Mouse (Mus musculus) liver, embryonic 16.5 days (tissue): ENCODE results near the gene Ank3. TPM values are rescaled to one million over a fixed set of nuclear protein-coding genes. Genes with fewer than 3 reads are reported as not detected.

Experiments
- ATAC-seq: fragments of 200-750 bp; cut with Nextera tagmentation; 2 replicates; pipeline ENCODE4 v1.8.0; 2017; ENCODE audit warnings: low read depth, mild to moderate bottlenecking, moderate number of reproducible peaks, moderate library complexity
- H3K27ac ChIP-seq: fragments of 300-500 bp; sonication (generic); 2 replicates; pipeline ENCODE4 v1.5.1; 2014; ENCODE audit warnings: mild to moderate bottlenecking, low read length
- H3K27me3 ChIP-seq: fragments of 300-500 bp; sonication (generic); 2 replicates; pipeline ENCODE4 v1.6.1; 2014; ENCODE audit warnings: low read depth, low read length, mixed read lengths; ENCODE audit not compliant: control insufficient read depth, insufficient read depth
- H3K36me3 ChIP-seq: fragments of 300-500 bp; sonication (generic); 2 replicates; pipeline ENCODE4 v1.6.1; 2014; ENCODE audit warnings: mild to moderate bottlenecking; ENCODE audit not compliant: control insufficient read depth, insufficient read depth
- H3K4me1 ChIP-seq: fragments of 300-500 bp; sonication (generic); 2 replicates; pipeline ENCODE4 v1.6.1; 2014; ENCODE audit warnings: low read depth, low read length, mixed read lengths; ENCODE audit not compliant: control insufficient read depth
- H3K4me2 ChIP-seq: fragments of 300-500 bp; sonication (generic); 2 replicates; pipeline ENCODE4 v1.6.1; 2014; ENCODE audit warnings: low read depth, low read length, mixed read lengths
- H3K4me3 ChIP-seq: fragments of 300-500 bp; sonication (generic); 2 replicates; pipeline ENCODE4 v1.5.1; 2014; ENCODE audit warnings: low read depth, mild to moderate bottlenecking, low read length
- H3K9ac ChIP-seq: fragments of 300-500 bp; sonication (generic); 2 replicates; pipeline ENCODE4 v1.6.1; 2014; ENCODE audit warnings: low read depth, low read length
- H3K9me3 ChIP-seq: fragments of 300-500 bp; sonication (generic); replicated peaks from 2 replicates; pipeline ENCODE4 v1.6.1; 2016; ENCODE audit warnings: low read length; ENCODE audit not compliant: control insufficient read depth
- WGBS: fragments of 180-500 bp; shearing (Covaris S2); extraction: QIAGEN DNeasy Blood & Tissue Kit; methylation state at CpG from one replicate; pipeline ENCODE4 v1.1.7; 2014; ENCODE audit not compliant: insufficient replicate concordance; 5-methylcytosine and 5-hydroxymethylcytosine counted together
- polyA plus RNA-seq: library from polyadenylated mRNA; unstranded; fragments of >200 nt; fragmentation: Nextera tagmentation; extraction: Ambion mirVana; gene quantifications from 2 replicates; pipeline ENCODE4 v1.2.1, GENCODE M21; 2015

The Ank3 gene
- polyA plus RNA-seq, 1 experiment from 2014 or later, result 14.0 TPM

- H3K4me3 ChIP-seq, result no peak overlapping the region
- no peaks in the 10 kb centered on the region for H3K9me3 ChIP-seq
- WGBS, result 67% methylated on average over 9 of the region's 9 CpGs
- H3K27ac ChIP-seq, result no peak overlapping the region
- no peak for ATAC-seq
- no peaks in the 10 kb centered on the region for H3K27me3 ChIP-seq
- no peak overlapping the region for H3K4me2 ChIP-seq
- no peak overlapping the region for H3K9ac ChIP-seq
- H3K4me1 ChIP-seq, result no peaks in the 10 kb centered on the region
- no peaks in the 10 kb centered on the region for H3K36me3 ChIP-seq
Observed at GRCm38 (mm10) chr10:69858011-69858410, 459.4 kb downstream of the Ank3 start.

- no peaks in the 10 kb centered on the region for H3K27me3 ChIP-seq
- no peak overlapping the region for H3K27ac ChIP-seq
- WGBS, result 39% methylated on average over 4 of the region's 4 CpGs
- no peaks in the 10 kb centered on the region for H3K4me1 ChIP-seq
- no peaks in the 10 kb centered on the region for H3K9me3 ChIP-seq
- no peak overlapping the region for H3K4me2 ChIP-seq
- no peak overlapping the region for H3K9ac ChIP-seq
- no peak for ATAC-seq
- no peaks in the 10 kb centered on the region for H3K36me3 ChIP-seq
- H3K4me3 ChIP-seq, result no peak overlapping the region
Observed at GRCm38 (mm10) chr10:69858897-69859605, 460.5 kb downstream of the Ank3 start.

- Histone ChIP-seq H3K4me1 (no peaks in the 10 kb centered on the region), H3K36me3 (no peaks in the 10 kb centered on the region), H3K9me3 (no peaks in the 10 kb centered on the region), H3K27ac (no peak overlapping the region), H3K4me2 (no peak overlapping the region), H3K9ac (no peak overlapping the region), H3K4me3 (no peak overlapping the region), H3K27me3 (no peaks in the 10 kb centered on the region)
- WGBS, result 68% methylated on average over 7 of the region's 7 CpGs
- no peak for ATAC-seq
Observed at GRCm38 (mm10) chr10:69859848-69860479, 461.4 kb downstream of the Ank3 start.

DNA sequence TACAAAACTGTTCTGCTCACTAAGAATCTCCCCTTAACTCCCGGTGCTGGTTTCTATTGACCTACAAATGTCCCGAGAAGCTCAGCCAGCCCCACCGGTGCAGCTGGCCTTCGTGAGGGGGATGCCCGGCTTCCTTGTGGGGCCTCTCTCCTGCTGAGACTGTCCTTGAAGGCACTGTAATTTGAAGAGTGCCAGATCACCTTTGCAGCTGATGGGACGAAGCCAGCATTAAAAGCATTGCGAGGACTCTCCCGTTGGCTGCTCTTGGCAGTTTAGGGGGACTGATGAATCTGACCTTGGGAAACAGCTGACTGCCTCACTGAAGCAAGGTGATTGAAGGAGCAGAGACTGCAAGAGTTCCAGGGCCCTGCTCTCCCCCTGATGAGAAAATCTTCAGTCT is 464.3 kb downstream of the Ank3 start:
- no peaks in the 10 kb centered on the region for H3K4me1 ChIP-seq
- H3K4me2 ChIP-seq, result no peak overlapping the region
- 57% methylated on average over 8 of the region's 8 CpGs for WGBS
- H3K4me3 ChIP-seq, result no peak overlapping the region
- no peaks in the 10 kb centered on the region for H3K36me3 ChIP-seq
- ATAC-seq, result no peak
- H3K9me3 ChIP-seq, result no peaks in the 10 kb centered on the region
- no peak overlapping the region for H3K9ac ChIP-seq
- H3K27ac ChIP-seq, result no peak overlapping the region
- H3K27me3 ChIP-seq, result no peaks in the 10 kb centered on the region

DNA sequence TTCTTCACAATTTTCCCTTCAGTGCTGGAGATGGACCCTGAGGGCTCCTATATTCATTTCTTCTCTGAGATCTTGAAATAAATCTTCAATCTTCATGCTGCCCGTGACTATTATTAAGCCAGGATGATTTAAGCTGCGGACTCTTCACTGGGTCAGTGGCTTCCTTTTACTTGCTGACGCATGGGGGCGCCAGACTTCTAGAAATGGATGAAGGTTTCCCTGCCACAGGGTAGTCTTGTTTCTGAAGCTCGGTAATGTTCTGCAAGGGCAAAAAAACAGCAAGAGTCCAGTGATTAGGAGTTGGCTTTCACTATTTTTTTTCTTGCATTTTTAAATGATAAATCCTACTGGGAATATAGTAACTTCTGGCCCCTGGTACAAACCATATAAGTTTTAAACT is 471.8 kb downstream of the Ank3 start:
- H3K27ac ChIP-seq, result no peak overlapping the region
- WGBS, result 11% methylated on average over 5 of the region's 5 CpGs
- H3K4me2 ChIP-seq, result no peak overlapping the region
- no peak overlapping the region for H3K9ac ChIP-seq
- no peak overlapping the region for H3K4me3 ChIP-seq
- 0 out of 2 replicates have a peak, but pooled peaks have one; percentile 35 for ATAC-seq
- H3K27me3 ChIP-seq, result no peaks in the 10 kb centered on the region
- no peaks in the 10 kb centered on the region for H3K9me3 ChIP-seq
- no peaks in the 10 kb centered on the region for H3K36me3 ChIP-seq
- H3K4me1 ChIP-seq, result no peaks in the 10 kb centered on the region

DNA sequence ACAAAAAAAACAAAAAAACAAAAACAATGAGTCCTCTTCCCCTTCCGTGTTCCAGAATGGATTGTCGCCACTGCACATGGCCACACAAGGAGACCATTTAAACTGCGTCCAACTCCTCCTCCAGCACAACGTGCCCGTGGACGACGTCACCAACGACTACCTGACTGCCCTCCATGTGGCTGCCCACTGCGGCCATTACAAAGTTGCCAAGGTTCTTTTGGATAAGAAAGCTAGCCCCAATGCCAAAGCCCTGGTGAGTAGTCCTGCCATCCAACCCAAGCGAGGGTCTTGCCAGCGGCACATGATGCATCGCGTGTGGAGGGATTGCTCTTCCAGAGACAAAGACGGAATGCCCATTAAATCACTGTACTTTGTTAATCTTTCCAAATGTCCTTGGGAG is 472.4 kb downstream of the Ank3 start:
- Histone ChIP-seq H3K4me3 (no peak overlapping the region), H3K36me3 (no peaks in the 10 kb centered on the region), H3K9ac (no peak overlapping the region), H3K27me3 (no peaks in the 10 kb centered on the region), H3K4me1 (no peaks in the 10 kb centered on the region), H3K27ac (no peak overlapping the region), H3K4me2 (no peak overlapping the region), H3K9me3 (no peaks in the 10 kb centered on the region)
- WGBS, result 78% methylated on average over 14 of the region's 14 CpGs
- ATAC-seq, result no peak

- Histone ChIP-seq H3K4me3 (no peak overlapping the region), H3K4me1 (no peaks in the 10 kb centered on the region), H3K9me3 (no peaks in the 10 kb centered on the region), H3K27ac (no peak overlapping the region), H3K9ac (no peak overlapping the region), H3K36me3 (no peaks in the 10 kb centered on the region), H3K27me3 (no peaks in the 10 kb centered on the region), H3K4me2 (no peak overlapping the region)
- ATAC-seq, result no peak
- 64% methylated on average over 10 of the region's 10 CpGs for WGBS
Observed at GRCm38 (mm10) chr10:69872182-69872741, 473.7 kb downstream of the Ank3 start.

- H3K9ac ChIP-seq, result no peak overlapping the region
- no peak overlapping the region for H3K27ac ChIP-seq
- no peaks in the 10 kb centered on the region for H3K36me3 ChIP-seq
- 67% methylated on average over 5 of the region's 5 CpGs for WGBS
- H3K27me3 ChIP-seq, result no peaks in the 10 kb centered on the region
- no peaks in the 10 kb centered on the region for H3K4me1 ChIP-seq
- ATAC-seq, result no peak
- H3K4me2 ChIP-seq, result no peak overlapping the region
- H3K4me3 ChIP-seq, result no peak overlapping the region
- H3K9me3 ChIP-seq, result no peaks in the 10 kb centered on the region
Observed at GRCm38 (mm10) chr10:69872892-69873291, 474.3 kb downstream of the Ank3 start.

GRCm38 (mm10) chr10:69874806-69875205 is 476.2 kb downstream of the Ank3 start:
- no peak overlapping the region for H3K4me3 ChIP-seq
- no peak overlapping the region for H3K9ac ChIP-seq
- no peak for ATAC-seq
- WGBS, result 67% methylated on average over 14 of the region's 14 CpGs
- no peaks in the 10 kb centered on the region for H3K9me3 ChIP-seq
- no peaks in the 10 kb centered on the region for H3K27me3 ChIP-seq
- no peak overlapping the region for H3K4me2 ChIP-seq
- H3K27ac ChIP-seq, result no peak overlapping the region
- H3K36me3 ChIP-seq, result no peaks in the 10 kb centered on the region
- H3K4me1 ChIP-seq, result no peaks in the 10 kb centered on the region
